Mouse (Mus musculus): ENCODE measurements at regions not wholly inside any gene's neighbourhood (a gene's known extent, or its start where the extent isn't known, plus 50 kb on each side); places are given as distances from the start of the nearest gene placed in this dataset.
A peak's percentile ranks its signal among the peaks of the same experiment; 100 is the strongest.

GRCm38 (mm10) chr16:95647854-95648253 is 54.0 kb upstream of the Ets2 start:
- DNase-seq = peak; percentile 93

- no peak for DNase-seq
Measured at GRCm38 (mm10) chr16:95642784-95643590, 56.6 kb upstream of the Erg start.

DNA sequence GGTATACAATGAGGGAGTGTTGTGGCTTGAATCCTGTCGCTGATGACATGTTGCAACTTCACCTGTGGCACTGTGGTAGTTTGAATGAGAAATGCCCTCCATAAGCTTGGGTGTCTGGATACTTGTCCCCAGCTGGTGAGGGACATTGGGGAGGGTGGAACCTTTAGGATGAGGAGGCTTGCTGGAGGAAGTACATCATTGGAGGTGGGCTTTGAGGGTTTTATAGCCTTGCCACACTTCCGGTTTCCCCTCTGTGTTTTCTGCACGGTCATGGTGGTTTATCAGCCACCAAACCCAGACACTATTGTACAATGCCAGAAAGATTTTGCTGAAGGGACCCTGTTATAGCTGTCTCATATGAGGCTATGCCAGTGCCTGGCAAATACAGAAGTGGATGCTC is 54.3 kb upstream of the Erg start:
- no peak for DNase-seq

GRCm38 (mm10) chr16:95639677-95640076 is 53.3 kb upstream of the Erg start:
- DNase-seq = no peak

GRCm38 (mm10) chr16:95637850-95638249 is 51.5 kb upstream of the Erg start:
- DNase-seq = no peak

- no peak for DNase-seq
Measured at GRCm38 (mm10) chr16:95636615-95637014, 50.2 kb upstream of the Erg start.

Data from heart, adult 11 months (tissue).